Mouse (Mus musculus): ENCODE results near the gene Cym. TPM values are rescaled to one million over a fixed set of nuclear protein-coding genes. Genes with fewer than 3 reads are reported as not detected.

The Cym gene
- polyA plus RNA-seq, 1 experiment from 2014 or later = 1.2 TPM

DNA sequence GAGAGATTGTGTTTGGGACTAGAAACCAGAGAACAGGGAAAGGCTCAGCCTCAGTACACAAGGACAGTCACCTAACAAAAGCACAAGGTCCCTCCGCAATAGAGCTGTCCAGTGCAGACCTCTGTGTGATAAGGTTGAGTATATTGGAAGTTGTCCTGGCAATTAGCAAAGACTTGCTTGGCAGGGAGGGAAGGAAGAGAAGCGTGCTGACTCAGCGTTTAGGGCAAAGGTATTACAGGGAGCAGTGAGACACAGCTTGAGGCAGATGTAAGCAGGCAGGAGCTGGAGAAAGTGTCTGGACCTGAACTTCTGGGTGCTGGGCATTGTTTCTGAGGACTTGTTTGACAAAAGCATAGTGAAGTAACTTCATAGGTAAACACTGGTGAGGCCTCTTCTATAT is 34.5 kb upstream of the Cym start:
- no peak for DNase-seq (ENCODE audit: low spot score)
- H3K27ac ChIP-seq = no peak overlapping the region
- H3K9me3 ChIP-seq (replicated peaks; ENCODE audit: low read length) = no peaks in the 10 kb centered on the region
- no peak for ATAC-seq (replicated peaks; ENCODE audit: low FRiP score, low read depth)
- TF ChIP-seq CTCF (IDR thresholded peaks at IDR 0.05; ENCODE audit: low read depth) = no peak
- no peaks in the 10 kb centered on the region for H3K4me1 ChIP-seq (replicated peaks; ENCODE audit: insufficient read depth, low read length)
- H3K4me2 ChIP-seq (ENCODE audit: low read length) = no peak overlapping the region
- no peak overlapping the region for H3K9ac ChIP-seq (ENCODE audit: low read depth, low read length)
- no peaks in the 10 kb centered on the region for H3K27me3 ChIP-seq (ENCODE audit: insufficient read depth, low read length)
- H3K4me3 ChIP-seq (replicated peaks; ENCODE audit: low read depth, low read length) = no peak overlapping the region
- no peaks in the 10 kb centered on the region for H3K36me3 ChIP-seq (ENCODE audit: insufficient read depth, low read length)
- WGBS = 77% methylated on average over 3 of the region's 3 CpGs

- DNase-seq (ENCODE audit: low spot score) (no peak), ATAC-seq (replicated peaks; ENCODE audit: low FRiP score, low read depth) (no peak)
- no peak overlapping the region for H3K4me3 ChIP-seq (replicated peaks; ENCODE audit: low read depth, low read length)
- H3K27me3 ChIP-seq (ENCODE audit: insufficient read depth, low read length) = no peaks in the 10 kb centered on the region
- H3K9me3 ChIP-seq (replicated peaks; ENCODE audit: low read length) = no peaks in the 10 kb centered on the region
- H3K4me1 ChIP-seq (replicated peaks; ENCODE audit: insufficient read depth, low read length) = no peaks in the 10 kb centered on the region
- 66% methylated on average over 5 of the region's 5 CpGs for WGBS
- H3K36me3 ChIP-seq (ENCODE audit: insufficient read depth, low read length) = no peaks in the 10 kb centered on the region
- H3K9ac ChIP-seq (ENCODE audit: low read depth, low read length) = no peak overlapping the region
- TF ChIP-seq CTCF (IDR thresholded peaks at IDR 0.05; ENCODE audit: low read depth) = no peak
- H3K4me2 ChIP-seq (ENCODE audit: low read length) = no peak overlapping the region
- H3K27ac ChIP-seq = no peak overlapping the region
Observed at GRCm38 (mm10) chr3:107253925-107254324, 32.4 kb upstream of the Cym start.

DNA sequence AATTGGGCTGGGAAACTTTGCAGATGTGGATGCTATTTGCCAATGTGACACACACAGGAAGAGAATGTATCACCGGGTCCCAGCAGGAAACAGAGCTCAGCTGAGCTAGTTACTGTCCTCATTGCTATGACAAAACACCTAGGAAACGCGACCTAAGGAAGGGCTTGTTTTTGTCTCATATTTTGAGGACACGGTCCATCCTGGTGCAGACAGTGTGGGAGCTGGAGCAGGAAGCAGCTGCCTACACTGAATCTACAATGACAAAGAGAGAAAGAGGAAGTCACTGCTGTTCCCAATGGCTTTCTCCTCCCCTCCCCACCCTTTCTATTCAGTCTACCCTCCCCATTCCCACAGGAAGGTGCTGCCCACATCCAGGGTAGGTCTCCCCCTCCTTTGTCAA is 30.5 kb upstream of the Cym start:
- Histone ChIP-seq H3K27ac (0 out of 2 replicates have a peak overlapping the region, but pooled peaks have one; percentile 8), H3K4me3 (replicated peaks; ENCODE audit: low read depth, low read length) (no peak overlapping the region), H3K4me1 (replicated peaks; ENCODE audit: insufficient read depth, low read length) (no peaks in the 10 kb centered on the region), H3K9me3 (replicated peaks; ENCODE audit: low read length) (no peaks in the 10 kb centered on the region), H3K36me3 (ENCODE audit: insufficient read depth, low read length) (no peaks in the 10 kb centered on the region), H3K4me2 (ENCODE audit: low read length) (no peak overlapping the region), H3K9ac (ENCODE audit: low read depth, low read length) (no peak overlapping the region), H3K27me3 (ENCODE audit: insufficient read depth, low read length) (no peaks in the 10 kb centered on the region)
- no peak for TF ChIP-seq CTCF (IDR thresholded peaks at IDR 0.05; ENCODE audit: low read depth)
- DNase-seq (ENCODE audit: low spot score) = peak; percentile 53
- 30% methylated on average over 4 of the region's 4 CpGs for WGBS
- no peak; the same call in 1 of the 2 replicates for ATAC-seq (replicated peaks; ENCODE audit: low FRiP score, low read depth)

DNA sequence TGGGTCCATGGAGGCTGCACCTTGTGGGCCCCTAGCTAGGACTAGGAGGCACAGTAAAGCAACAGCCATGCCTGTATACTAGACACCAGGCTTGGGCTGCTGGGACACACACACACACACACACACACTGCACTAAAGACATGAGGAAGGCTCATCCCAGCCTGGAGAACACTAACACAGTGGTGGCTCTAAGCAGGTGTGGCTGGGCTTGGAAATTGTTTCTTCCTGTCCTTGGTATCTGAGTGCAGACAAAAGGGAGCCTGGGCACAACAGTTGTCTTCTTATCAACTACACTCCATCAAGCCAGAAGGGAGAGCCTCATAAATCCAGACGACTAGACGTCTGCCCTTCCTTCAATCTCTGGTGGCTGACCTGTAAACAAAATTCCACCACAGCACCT is 28.8 kb upstream of the Cym start:
- Histone ChIP-seq H3K9ac (ENCODE audit: low read depth, low read length) (no peak overlapping the region), H3K27me3 (ENCODE audit: insufficient read depth, low read length) (no peaks in the 10 kb centered on the region), H3K36me3 (ENCODE audit: insufficient read depth, low read length) (no peaks in the 10 kb centered on the region), H3K4me2 (ENCODE audit: low read length) (no peak overlapping the region), H3K9me3 (replicated peaks; ENCODE audit: low read length) (no peaks in the 10 kb centered on the region), H3K4me3 (replicated peaks; ENCODE audit: low read depth, low read length) (no peak overlapping the region), H3K4me1 (replicated peaks; ENCODE audit: insufficient read depth, low read length) (no peaks in the 10 kb centered on the region), H3K27ac (no peak overlapping the region)
- WGBS = 25% methylated on average over 2 of the region's 2 CpGs
- no peak for TF ChIP-seq CTCF (IDR thresholded peaks at IDR 0.05; ENCODE audit: low read depth)
- ATAC-seq (replicated peaks; ENCODE audit: low FRiP score, low read depth) = no peak
- DNase-seq (ENCODE audit: low spot score) = no peak

DNA sequence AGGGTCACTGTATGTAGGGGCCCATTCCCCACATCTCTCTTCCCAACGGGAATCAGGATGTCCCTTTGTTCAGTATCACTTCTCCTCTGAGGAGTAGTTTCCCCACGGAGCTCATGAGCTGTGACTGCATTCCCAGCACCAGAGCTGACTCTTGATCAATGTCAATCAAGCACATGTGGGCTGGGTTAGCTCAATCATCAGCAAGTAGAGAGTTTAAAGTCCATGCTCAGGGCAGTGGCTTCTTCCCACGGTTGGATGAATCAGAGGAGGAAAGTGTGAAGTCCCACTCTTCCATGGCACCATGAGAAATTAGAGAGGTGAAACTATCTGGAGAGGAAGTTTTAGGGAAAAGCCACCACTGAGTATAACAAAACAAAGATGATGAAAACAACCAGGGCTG is 27.5 kb upstream of the Cym start:
- Histone ChIP-seq H3K27ac (no peak overlapping the region), H3K4me2 (ENCODE audit: low read length) (no peak overlapping the region), H3K9ac (ENCODE audit: low read depth, low read length) (no peak overlapping the region), H3K36me3 (ENCODE audit: insufficient read depth, low read length) (no peaks in the 10 kb centered on the region), H3K27me3 (ENCODE audit: insufficient read depth, low read length) (no peaks in the 10 kb centered on the region), H3K4me3 (replicated peaks; ENCODE audit: low read depth, low read length) (no peak overlapping the region), H3K4me1 (replicated peaks; ENCODE audit: insufficient read depth, low read length) (no peaks in the 10 kb centered on the region), H3K9me3 (replicated peaks; ENCODE audit: low read length) (no peaks in the 10 kb centered on the region)
- no peak for TF ChIP-seq CTCF (IDR thresholded peaks at IDR 0.05; ENCODE audit: low read depth)
- ATAC-seq (replicated peaks; ENCODE audit: low FRiP score, low read depth) (peak; percentile 59; the same call in 1 of the 2 replicates), DNase-seq (ENCODE audit: low spot score) (no peak)
- 57% methylated on average over 3 of the region's 3 CpGs for WGBS

- H3K4me3 ChIP-seq (replicated peaks; ENCODE audit: low read depth, low read length) = no peak overlapping the region
- no peak for TF ChIP-seq CTCF (IDR thresholded peaks at IDR 0.05; ENCODE audit: low read depth)
- no peaks in the 10 kb centered on the region for H3K4me1 ChIP-seq (replicated peaks; ENCODE audit: insufficient read depth, low read length)
- H3K9ac ChIP-seq (ENCODE audit: low read depth, low read length) = no peak overlapping the region
- H3K4me2 ChIP-seq (ENCODE audit: low read length) = no peak overlapping the region
- H3K27ac ChIP-seq = no peak overlapping the region
- no peaks in the 10 kb centered on the region for H3K9me3 ChIP-seq (replicated peaks; ENCODE audit: low read length)
- no peaks in the 10 kb centered on the region for H3K36me3 ChIP-seq (ENCODE audit: insufficient read depth, low read length)
- whole genome bisulfite sequencing = 68% methylated on average over 6 of the region's 6 CpGs
- no peaks in the 10 kb centered on the region for H3K27me3 ChIP-seq (ENCODE audit: insufficient read depth, low read length)
- DNase-seq (ENCODE audit: low spot score) = no peak
- ATAC-seq (replicated peaks; ENCODE audit: low FRiP score, low read depth) = no peak
Observed at GRCm38 (mm10) chr3:107246876-107247275, 25.3 kb upstream of the Cym start.

GRCm38 (mm10) chr3:107241389-107242094 is 20.0 kb upstream of the Cym start:
- WGBS = 49% methylated on average over 14 of the region's 14 CpGs

More at GRCm38 (mm10) chr3:107241389-107242094, 20.0 kb upstream of the Cym start:
- peak; percentile 10 for DNase-seq (ENCODE audit: low spot score)
- no peak for TF ChIP-seq CTCF (IDR thresholded peaks at IDR 0.05; ENCODE audit: low read depth)
- no peak for ATAC-seq (replicated peaks; ENCODE audit: low FRiP score, low read depth)
- no peak overlapping the region for H3K9ac ChIP-seq (ENCODE audit: low read depth, low read length)
- no peak overlapping the region for H3K4me3 ChIP-seq (replicated peaks; ENCODE audit: low read depth, low read length)
- H3K4me1 ChIP-seq (replicated peaks; ENCODE audit: insufficient read depth, low read length) = no peaks in the 10 kb centered on the region
- H3K4me2 ChIP-seq (ENCODE audit: low read length) = no peak overlapping the region
- no peaks in the 10 kb centered on the region for H3K36me3 ChIP-seq (ENCODE audit: insufficient read depth, low read length)
- H3K9me3 ChIP-seq (replicated peaks; ENCODE audit: low read length) = no peaks in the 10 kb centered on the region
- H3K27me3 ChIP-seq (ENCODE audit: insufficient read depth, low read length) = no peaks in the 10 kb centered on the region
- no peak overlapping the region for H3K27ac ChIP-seq

Data from kidney, postnatal 0 days (tissue).